Mouse (Mus musculus) Muller cell, postnatal 12 days (primary cell): ENCODE measurements around the gene Mettl25.
A peak's percentile ranks its signal among the peaks of the same experiment; 100 is the strongest.

Experiments used
- DNase-seq: peaks from one replicate; pipeline ENCODE4 v3.0.0-alpha.2; 2015; ENCODE audit errors: inconsistent ontology term

Mettl25 gene

GRCm38 (mm10) chr10:105840928-105841888 lies at the start of gene Mettl25, which contains the start of gene Ccdc59:
Mettl25 (minus strand) TSS chr10:105841380.
Ccdc59 (plus strand) TSS chr10:105841067.
- DNase-seq, result peak; percentile 97

DNA sequence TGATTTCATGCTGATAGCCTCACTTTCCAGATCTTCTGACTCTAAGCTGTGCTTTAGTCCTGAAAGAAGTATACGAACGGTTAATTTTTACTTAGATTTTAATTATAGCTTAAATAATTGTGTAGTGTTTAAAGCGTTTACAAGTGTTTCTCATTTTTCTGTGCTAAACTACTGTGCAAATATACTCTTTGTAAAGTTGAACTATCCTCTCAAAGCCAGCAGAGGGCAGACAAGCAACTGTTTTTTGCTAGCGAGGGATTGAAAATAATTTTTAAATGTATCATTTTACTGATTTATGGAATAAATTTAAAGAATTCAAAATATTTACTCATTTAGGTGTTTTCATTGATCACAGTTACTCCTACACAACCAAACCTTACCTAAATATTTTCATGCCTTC lies 26.1 kb upstream of the Mettl25 start:
- peak; percentile 8 for DNase-seq

DNA sequence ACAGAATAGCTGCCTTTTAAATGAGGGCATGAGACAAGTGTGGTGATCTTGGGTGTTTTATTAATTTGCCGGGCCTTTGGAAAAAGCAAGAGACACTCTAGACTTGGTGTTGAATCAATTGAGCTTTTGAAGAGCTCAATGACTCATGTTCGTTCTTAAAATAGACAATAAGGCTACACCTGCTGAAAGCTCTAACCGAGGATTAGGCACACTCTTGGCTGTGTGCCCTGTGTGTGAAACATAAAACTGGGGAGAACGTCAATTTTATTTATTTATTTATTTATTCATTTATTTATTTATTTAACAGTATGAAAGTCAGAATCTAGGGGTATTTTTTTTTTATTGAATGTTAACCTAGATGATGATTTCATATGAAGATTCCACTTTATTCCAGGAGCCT lies 10.0 kb upstream of the Mettl25 start:
- no peak for DNase-seq

GRCm38 (mm10) chr10:105850286-105850685 lies 9.1 kb upstream of the Mettl25 start:
- DNase-seq, result no peak

GRCm38 (mm10) chr10:105842574-105842973 lies 1.4 kb upstream of the Mettl25 start:
- no peak for DNase-seq

DNA sequence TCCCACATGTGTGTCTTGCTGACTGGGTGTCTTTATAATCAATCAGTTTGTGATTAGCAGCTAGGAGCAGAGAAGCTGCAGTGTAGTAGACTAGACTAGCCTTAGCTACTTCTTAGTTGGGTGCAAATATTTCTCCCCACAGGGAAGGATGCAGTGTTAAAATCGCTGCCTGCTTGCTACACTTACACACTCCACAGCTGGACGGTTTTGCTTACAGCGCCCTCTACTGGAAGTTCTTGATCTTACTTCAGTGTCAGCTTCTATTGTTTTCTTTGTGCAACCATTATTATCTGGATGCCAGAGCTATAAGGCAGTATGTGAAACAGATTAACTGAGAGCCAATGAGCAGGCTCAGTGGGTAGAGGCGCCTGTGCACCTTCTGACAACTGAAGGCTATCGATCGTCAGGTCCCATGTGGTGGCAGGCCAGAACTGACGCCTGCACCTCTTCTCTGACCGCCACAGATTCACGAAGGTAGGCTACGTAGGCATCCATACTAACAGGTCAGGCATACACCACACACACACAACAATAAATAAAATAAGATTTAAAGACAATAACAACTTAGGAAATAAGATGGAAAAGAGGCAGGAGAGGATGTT lies 6.5 kb downstream of the Mettl25 start:
- DNase-seq, result no peak

GRCm38 (mm10) chr10:105806259-105807010 lies 34.7 kb downstream of the Mettl25 start:
- no peak for DNase-seq

- DNase-seq, result no peak
Observed at GRCm38 (mm10) chr10:105803461-105803860, 37.7 kb downstream of the Mettl25 start.

GRCm38 (mm10) chr10:105802132-105802531 lies 39.0 kb downstream of the Mettl25 start:
- no peak for DNase-seq

DNA sequence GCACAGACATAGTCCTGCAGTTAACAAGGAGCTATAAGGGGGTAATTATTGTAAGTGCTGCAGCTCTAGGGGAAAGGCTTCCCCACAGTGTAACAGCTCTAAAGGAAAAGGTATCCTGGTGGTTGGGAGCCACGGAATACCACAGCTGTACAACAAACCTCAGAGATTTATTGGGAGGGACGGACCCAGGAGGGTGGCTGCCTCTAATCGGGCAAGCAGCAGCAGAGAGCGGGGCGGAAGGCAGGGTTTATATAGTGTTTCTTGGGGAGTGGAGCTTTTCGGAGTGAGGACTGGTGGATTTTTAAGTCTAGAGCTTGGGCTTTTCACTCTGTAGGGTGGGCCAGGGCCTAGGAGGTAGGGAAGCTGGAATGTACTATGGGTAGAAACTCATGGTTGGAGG lies 40.0 kb downstream of the Mettl25 start:
- DNase-seq, result no peak

GRCm38 (mm10) chr10:105797250-105797924 lies 43.8 kb downstream of the Mettl25 start:
- no peak for DNase-seq

- no peak for DNase-seq
Observed at GRCm38 (mm10) chr10:105793776-105794552, 47.2 kb downstream of the Mettl25 start.

DNA sequence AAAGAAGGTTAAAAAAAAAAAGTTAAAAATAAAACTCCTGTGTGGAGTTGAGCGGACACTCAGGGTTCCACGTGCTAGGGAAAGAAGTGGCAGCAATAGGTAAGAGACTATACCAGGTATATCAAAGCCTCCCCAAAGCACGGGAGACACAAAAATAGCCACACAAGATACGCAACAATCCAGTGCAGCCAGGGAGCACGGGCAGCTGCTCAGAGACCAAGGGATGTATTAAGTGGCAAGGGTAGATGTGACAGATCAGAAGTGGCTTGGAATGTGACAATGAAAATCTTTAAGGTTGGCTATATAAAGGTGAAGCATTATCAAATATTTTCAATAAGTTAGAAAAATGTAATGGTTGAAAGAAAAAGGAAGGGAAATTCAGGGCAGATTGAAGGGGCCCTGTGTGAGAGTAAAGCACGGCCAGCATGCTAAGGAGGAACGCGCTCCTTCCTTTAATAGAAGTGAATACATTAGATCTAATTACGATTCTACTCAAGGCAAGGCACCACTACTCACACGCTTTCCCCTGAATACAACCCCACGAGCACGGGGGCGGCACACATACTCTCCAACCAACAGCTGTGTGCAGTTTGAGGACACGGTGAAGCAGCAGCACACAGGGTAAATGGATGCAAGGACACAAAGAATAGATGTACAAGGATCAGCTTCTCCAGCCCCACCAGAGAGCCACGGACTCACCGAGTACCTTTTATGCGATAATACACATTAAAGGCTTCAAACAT lies 52.3 kb downstream of the Mettl25 start:
- no peak for DNase-seq

- DNase-seq, result no peak
Observed at GRCm38 (mm10) chr10:105783766-105784165, 57.4 kb downstream of the Mettl25 start.

DNA sequence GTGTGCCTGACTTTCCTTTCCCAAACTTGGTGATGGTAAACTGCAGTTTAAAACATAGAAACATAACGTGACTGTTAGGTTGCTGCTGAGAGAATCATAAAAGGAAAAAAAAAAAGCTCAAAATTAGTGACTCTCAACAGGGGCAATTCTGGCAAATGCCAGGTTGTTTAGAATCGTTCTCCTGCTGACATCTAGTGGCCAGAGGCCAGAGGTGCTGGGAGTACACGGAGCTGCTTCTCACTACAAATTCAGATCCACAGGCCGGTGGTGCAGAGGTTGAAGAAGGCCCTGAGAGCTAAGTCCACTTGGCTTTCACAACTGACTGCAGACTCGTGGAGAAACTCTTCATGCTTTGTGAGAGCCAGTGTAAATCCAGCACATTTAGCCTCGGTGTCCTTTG lies 66.8 kb downstream of the Mettl25 start:
- peak; percentile 43 for DNase-seq

DNA sequence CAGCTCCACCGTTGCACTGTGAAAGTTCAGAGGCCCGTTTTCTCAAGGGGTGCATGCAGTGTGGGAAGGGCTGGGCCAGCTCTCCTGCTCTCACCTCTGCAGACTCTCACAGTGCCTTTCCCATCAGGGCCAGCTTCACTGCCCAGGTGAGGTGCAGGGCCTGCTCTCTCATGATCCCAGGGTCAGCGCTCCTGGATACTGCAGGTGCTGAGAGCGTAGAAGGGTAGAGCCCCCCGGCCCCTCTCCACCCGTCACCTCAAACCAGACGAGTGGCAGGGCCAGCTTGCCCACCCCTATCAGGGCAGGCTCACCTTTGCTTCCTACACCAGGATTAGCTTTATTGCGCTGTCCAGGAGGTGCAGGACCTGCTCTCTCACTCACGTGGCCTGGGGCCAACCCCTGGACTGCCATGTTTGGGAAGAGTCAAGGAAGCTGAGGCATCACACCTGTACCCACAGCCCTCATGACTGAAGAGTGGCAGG lies 68.3 kb downstream of the Mettl25 start:
- DNase-seq, result no peak

- no peak for DNase-seq
Observed at GRCm38 (mm10) chr10:105763959-105764358, 77.2 kb downstream of the Mettl25 start.

DNA sequence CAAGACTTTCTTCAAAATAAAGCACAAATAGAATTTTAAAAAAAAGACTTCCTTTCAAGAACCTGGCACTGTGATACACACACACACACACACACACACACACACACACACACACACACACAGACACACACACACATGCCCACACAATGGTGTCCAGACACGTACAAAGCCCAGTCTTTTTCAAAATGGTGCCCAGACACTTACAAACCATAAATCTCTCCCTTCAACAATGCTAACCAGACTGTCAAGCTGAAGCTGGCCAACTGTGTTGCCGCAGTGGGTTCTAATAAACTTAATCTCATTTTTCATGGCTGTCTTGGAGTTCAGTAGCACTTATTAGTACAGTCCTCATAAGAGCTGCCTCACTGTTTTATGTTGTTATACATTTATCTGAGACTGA lies 80.7 kb downstream of the Mettl25 start:
- no peak for DNase-seq

- DNase-seq, result no peak
Observed at GRCm38 (mm10) chr10:105760046-105760445, 81.1 kb downstream of the Mettl25 start.
